Mouse (Mus musculus) embryo, embryonic 11.5 days (tissue): Measurements from ENCODE around the gene Tubb2a.

Source experiments
- DNase-seq: peaks from one replicate; pipeline ENCODE4 v3.0.0-alpha.2; 2012; ENCODE audit warnings: low read depth, low spot score

Tubb2a gene

DNA sequence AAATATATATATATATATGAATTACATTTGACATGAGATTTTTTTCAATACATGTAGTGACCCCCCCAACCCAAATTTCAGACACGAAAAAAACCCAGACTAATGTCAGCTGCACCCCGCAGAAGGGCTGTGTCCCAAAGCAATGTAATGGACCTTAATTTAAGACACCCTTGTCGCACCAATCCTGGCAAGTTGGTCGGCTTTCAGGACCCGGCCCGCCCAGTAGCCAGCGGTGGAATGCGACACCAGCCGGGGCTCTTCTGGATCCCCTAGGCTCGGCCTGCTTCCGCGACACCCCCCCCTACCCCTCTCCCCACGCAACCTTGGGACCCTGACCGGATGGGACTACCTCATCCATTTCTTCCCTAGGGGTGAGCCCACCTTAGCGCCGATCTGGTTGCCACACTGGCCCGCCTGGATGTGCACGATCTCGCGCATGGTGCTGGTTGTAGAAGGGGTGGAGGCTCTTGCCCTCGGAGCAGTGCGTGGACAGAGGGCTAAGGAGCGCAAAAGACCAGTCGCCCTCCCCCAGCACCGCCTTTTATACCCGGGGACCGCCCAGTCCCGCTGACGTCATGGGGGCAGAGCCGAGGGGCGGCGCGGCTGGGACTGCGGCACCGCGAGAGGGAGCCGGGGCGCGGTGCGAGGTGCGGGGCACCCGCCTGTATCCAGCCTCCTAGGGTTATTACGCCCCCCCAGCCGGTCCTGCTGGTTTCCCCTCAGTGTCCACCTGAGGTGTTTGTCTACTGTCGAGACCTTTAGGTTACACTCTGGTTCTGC is at the start of gene Tubb2a:
TSS of gene Tubb2a (minus strand) at position 516 of the 780 bp plus-strand sequence.
- peak; percentile 78 for DNase-seq

GRCm38 (mm10) chr13:34125711-34126110 is 47.9 kb upstream of the Tubb2a start:
- no peak for DNase-seq

- DNase-seq: no peak
Measured at GRCm38 (mm10) chr13:34120536-34120935, 42.7 kb upstream of the Tubb2a start.

DNA sequence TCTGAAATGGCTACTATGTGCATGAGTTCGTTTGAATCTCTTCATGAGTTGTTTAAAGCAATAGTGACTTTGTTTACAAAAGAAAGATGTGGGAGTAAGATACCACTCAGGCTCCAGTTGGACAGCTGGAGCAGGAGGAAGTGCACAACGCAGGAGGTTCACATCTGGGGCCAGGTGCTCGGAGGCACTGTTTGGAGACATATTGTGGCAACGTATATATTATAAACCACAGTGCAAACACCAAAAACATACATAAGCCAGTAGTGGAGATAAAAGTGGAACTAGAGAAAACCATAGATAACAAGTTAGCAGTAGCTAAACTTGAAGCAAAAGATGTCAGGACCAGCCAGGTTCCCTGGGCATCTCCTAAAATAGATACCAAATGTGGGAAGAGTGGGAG is 41.6 kb upstream of the Tubb2a start:
- no peak for DNase-seq

GRCm38 (mm10) chr13:34118816-34119215 is 41.0 kb upstream of the Tubb2a start:
- DNase-seq: no peak

DNA sequence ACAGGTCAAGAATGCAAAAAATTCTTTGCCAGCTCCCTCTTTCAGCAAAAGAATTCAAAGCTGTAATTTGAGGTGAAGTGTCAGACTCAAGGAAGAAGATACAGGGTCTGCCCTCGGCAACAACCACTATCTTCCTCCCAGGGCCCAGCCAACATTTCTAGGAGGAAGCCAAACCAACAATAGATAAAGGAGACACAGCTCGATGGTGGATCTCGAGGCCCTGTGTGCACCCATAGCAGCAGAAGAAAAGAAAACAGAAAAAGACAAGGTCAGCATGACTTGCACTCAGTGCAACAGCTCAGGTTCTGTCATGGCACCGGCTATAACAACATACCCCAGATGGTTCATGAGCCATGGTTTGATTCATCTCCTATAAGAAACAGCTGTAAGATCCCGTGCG is 38.7 kb upstream of the Tubb2a start:
- DNase-seq: no peak

- DNase-seq: no peak
Measured at GRCm38 (mm10) chr13:34114654-34115053, 36.8 kb upstream of the Tubb2a start.

DNA sequence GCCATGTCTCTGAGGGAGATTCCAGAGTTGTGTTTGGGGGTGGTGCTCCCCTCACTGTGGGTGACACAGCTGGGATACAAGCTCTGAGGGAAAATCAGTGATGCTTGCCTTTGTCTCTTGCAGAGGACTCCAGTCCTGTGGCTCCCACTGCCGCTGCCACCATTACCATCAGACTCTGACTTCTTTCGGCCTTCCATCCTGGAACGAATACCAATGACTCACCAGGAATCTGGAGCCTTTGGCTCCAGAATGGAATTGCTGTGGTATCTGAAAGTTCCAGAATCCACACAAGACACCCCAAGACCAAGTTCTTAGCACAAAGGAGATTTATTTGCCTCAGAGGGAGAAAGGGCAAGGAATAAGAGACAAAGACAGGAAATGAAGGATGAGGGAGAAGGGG is 35.3 kb upstream of the Tubb2a start:
- DNase-seq: no peak

DNA sequence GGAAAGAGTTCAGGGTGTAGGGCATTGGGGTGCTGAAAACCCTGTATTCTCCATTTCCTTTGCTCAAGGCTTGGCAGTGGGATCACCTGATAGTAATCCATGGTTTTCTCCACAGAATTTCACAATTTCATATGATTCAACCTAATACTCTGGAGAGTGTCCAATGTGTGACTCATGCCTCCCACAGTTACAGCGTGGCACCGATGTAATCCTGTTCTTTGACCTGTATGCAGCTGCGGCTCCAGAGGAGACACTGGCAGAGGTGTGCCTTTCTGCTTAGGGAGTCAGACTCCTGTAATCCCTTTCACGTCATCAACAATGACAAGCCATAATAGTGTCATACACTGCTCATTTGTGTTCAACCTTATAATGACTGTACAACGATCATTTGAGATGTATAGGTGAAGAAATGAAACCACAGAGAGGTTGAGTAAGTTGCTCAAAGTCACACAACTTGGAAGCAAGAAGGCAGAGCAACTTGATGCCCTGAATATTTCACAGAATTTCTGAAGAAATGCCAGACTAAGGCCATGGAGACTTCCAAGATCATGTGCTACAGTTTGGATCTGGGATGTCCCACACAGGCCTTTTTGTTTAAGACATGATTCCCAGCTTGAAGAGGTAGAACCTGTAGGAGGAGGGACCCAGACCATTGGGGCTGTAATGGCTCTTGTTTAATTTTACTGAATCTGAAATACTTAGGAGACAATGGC is 34.7 kb upstream of the Tubb2a start:
- DNase-seq: no peak

DNA sequence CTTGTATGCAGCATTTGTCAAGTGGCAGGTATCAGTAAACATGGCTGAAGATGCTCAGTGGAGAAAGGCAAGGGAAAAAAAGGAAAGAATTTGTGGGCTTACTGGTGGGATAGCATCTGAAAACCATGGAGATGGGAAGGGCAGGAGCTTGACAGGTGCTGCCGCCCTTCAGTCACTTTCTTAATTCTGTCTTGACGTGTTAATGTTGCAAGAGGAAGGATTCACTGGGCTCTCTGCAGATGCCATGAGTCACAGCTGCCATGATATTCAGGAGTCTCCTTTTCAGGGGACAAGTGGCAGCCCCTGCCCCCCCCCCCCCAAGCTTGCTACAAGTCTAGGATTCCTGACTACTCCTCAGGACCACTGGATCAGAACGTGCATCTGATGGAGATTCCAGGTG is 34.1 kb upstream of the Tubb2a start:
- no peak for DNase-seq

DNA sequence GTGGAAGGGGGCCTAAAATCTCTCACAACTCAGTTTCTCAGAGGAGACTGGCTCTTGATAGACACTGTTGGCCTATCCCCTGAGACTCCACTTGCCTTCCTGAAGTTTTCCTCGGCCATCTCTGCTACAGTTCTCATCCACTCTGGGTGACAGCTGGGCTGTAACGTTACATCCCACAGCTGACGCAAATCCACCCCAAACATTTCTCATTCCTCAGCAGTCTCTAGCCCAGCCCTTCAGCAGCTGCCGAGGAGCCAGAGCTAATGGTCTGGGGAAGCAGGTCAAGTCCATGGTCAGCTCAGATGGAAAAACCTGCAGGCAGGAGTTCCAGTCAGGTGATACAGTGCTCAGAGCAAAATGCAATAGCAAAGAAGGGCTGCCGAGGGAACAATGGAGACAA is 33.2 kb upstream of the Tubb2a start:
- DNase-seq: no peak

DNA sequence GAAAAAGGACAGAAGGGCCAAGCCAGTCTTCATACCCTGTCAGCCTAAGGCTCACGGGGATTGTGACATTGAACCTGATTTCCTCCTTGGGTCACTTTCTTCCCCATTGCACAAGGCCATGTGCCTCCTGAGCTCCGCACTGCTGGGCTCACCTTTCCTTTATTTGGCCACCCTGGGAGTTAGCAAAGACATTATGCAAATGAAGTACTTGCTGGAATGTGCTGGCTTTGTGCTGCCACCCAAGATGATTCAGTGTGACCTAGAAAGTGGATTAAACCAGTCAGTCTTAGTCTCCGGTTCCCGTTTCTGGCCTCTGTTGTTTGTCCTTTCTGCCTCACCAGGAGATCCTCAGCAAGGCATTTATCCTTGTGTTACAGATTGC is 31.9 kb upstream of the Tubb2a start:
- no peak for DNase-seq

DNA sequence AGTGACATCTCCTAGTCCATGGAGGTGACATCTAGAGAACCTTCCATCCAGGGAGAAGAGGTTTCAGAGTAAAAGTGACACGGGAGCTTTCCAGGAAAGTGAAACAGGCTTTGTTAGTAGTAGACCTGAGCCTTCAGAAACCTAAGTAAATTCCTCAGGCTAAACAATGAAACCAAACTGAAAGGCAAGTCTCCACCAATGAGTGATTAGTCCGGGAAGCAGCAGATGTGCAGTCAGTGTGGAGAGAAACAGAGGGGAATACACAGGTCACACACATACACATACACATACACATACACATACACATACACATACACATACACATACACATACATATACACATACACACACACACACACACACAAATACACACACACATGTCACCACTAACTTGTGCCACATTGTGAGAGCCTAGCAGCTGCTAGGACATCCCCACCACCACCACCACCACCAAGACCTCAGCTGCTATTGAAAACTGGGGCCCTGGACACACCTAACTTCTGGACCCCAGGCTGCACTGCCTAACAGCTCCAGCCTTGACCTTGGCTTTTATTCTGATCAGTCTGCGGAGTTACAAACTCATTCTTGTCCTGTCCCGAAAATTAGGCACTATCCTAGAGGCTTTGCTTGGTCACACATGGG is 31.3 kb upstream of the Tubb2a start:
- no peak for DNase-seq

DNA sequence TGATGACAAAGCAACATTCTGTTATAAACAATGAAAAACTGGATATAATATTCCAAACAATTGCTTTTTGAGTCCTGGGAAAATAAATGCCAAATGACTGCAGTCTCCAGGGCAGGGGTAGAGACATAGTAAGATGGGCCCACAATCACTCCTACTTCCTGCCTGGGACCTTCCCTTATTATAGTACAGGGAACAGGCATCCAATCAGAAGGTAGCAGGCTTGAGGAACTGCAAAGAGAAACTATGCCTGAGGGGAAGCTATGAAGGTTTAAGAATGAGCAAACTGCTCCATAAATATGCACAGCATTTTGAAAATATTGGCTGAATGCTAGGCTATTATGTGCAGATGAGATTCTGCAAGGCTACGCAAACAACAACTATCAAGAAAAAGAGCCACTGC is 29.2 kb upstream of the Tubb2a start:
- DNase-seq: no peak

- DNase-seq: no peak
Measured at GRCm38 (mm10) chr13:34106256-34106655, 28.4 kb upstream of the Tubb2a start.

GRCm38 (mm10) chr13:34105364-34105763 is 27.6 kb upstream of the Tubb2a start:
- no peak for DNase-seq

- no peak for DNase-seq
Measured at GRCm38 (mm10) chr13:34101908-34102307, 24.1 kb upstream of the Tubb2a start.

GRCm38 (mm10) chr13:34101247-34101646 is 23.4 kb upstream of the Tubb2a start:
- DNase-seq: no peak

GRCm38 (mm10) chr13:34100733-34101132 is 22.9 kb upstream of the Tubb2a start:
- no peak for DNase-seq

- DNase-seq: no peak
Measured at GRCm38 (mm10) chr13:34097086-34097485, 19.3 kb upstream of the Tubb2a start.

DNA sequence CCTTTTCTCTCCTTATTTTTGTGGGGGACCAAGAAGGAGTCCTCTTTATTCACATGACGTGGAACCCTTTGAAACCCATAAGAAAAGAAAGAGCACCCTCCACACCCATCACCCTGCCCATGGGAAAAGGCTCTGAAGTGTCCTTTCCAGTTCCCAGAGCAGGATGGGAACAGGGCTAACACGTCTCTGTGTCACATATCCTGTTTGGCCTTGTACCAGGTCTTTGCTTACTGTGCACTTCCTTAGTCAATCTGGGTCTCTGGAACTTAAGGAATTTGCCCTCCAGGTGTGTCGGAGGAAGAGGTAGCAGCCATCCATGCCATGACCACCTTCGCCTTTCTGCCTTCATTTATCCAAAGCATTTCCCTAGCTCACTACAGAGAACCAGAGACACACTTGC is 18.6 kb upstream of the Tubb2a start:
- no peak for DNase-seq

DNA sequence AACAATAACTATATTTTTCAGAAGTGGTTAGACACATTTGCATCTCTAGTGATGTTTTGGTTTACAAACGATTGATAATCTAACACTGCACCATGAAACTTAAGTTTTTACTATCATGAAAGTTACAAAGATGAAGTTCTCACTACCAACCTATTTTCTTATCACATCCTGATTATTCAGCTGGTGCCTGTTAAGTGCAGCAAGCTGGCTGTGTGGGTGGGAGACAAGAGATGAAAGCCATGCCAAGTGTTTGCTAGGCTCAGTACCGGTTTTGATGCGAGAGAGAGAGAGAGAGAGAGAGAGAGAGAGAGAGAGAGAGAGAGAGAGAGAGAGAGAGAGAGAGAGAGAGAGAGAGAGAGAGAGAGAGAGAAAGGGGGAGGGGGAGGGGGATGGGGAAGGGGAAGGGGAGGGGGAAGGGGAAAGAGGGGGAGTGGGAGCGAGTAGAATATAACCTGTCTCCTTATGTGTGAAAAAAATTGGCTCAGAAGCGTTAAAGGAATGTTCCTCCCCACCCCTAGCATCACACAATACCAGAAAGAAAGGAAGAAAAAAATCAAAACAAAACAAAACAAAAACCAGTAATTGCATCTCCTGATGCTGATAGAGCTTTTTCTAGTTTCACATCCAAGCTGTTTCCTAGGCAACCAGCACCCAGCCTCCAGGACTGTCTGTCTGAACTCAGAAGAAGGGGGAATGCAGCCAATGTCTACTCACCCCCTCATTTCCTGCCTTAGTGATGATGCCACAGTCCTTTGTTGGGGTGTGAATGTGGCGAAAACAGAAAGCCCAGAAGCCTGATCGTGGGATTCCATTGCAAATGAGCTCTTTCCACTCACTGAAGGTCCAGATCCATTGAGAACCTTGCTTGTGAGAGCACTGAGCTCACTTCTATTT is 18.0 kb upstream of the Tubb2a start:
- DNase-seq: no peak
